Mouse (Mus musculus) testis, adult 2 months (tissue): ENCODE results near the gene Tmod2.

ENCODE experiments used
- CTCF ChIP-seq: fragments of 200-500 bp; IDR thresholded peaks from 2 replicates; pipeline ENCODE4 v1.5.1; 2012; ENCODE audit warnings: low read depth, mild to moderate bottlenecking, inconsistent platforms, low read length, moderate library complexity; ENCODE audit not compliant: control insufficient read depth, insufficient read depth, insufficient replicate concordance
- POLR2A ChIP-seq: fragments of 200-500 bp; IDR thresholded peaks from 2 replicates; pipeline ENCODE4 v1.6.1; 2012; ENCODE audit warnings: low read depth, mild to moderate bottlenecking, inconsistent platforms, low read length, moderate library complexity; ENCODE audit not compliant: control insufficient read depth

DNA sequence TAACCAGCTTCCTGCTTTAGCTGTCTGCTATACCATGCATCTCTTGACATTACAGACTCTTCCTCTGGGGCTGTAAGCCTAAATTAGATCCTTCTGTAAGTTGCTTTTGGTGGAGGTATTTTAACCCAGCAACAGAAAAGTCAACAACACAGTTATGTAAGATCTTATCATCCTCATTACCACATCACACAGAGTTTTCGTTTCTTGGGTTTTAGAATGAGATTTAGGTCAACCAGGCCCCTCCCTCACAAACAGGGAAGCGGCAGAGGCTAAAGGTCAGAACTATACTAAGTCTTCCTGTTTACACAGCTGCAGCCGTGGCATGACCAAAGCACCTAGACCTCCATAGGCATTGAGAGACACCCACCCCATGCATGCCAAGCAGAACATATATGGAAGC, 34.3 kb upstream of the Tmod2 start:
- TF ChIP-seq CTCF (no peak), POLR2A (no peak)
